Mouse (Mus musculus) gastrocnemius, adult 2 months (tissue): ENCODE measurements at regions not wholly inside any gene's neighbourhood (a gene's known extent, or its start where the extent isn't known, plus 50 kb on each side); places are given as distances from the start of the nearest gene placed in this dataset.
A peak's percentile ranks its signal among the peaks of the same experiment; 100 is the strongest.

Source experiments
- DNase-seq: peaks from one replicate; pipeline ENCODE4 v3.0.0; 2022
- H3K27ac ChIP-seq: fragments of 200-600 bp; 2 replicates; pipeline ENCODE4 v1.8.1; 2022; ENCODE audit warnings: mild to moderate bottlenecking
- H3K4me3 ChIP-seq: fragments of 200-600 bp; 2 replicates; pipeline ENCODE4 v1.8.1; 2022; ENCODE audit warnings: mild to moderate bottlenecking, moderate library complexity
- CTCF ChIP-seq: fragments of 200-600 bp; IDR thresholded peaks from 2 replicates; pipeline ENCODE4 v1.8.1; 2022; ENCODE audit warnings: antibody characterized with exemption, mild to moderate bottlenecking, moderate library complexity
- intact Hi-C: fragments of 180-260 bp; cut with DNase I; formaldehyde crosslinking; loops from one replicate; pipeline ENCODE4 v1.15.1; 2025

GRCm38 (mm10) chr7:113108442-113109000 lies 98.7 kb upstream of the Arntl start:
- TF ChIP-seq CTCF, result no peak
- intact Hi-C loops, result no loop called here
- Histone ChIP-seq H3K27ac (no peak overlapping the region), H3K4me3 (no peak overlapping the region)
- DNase-seq, result no peak

DNA sequence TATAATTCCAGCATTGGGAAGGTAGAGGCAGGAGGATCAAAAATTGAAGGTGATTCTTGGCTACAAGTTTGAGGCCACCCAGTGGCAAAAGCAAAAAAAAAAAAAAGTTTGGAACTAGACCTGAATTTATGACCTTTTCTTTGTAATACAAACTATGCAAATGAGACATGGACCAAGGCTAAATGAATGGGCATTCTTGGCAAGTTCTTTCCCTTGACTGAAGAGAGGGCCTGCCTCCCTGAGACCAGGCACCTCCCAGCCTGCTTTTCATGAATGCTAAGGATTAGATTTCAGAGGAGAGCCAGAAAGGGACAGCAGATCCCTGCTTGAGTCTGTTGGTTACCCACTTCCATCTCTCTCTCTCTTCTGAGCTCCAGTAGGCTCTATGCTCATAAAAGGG lies 97.8 kb upstream of the Arntl start:
- no peak for TF ChIP-seq CTCF
- intact Hi-C loops, result no loop called here
- Histone ChIP-seq H3K27ac (no peak overlapping the region), H3K4me3 (no peak overlapping the region)
- no peak for DNase-seq

GRCm38 (mm10) chr7:113110867-113111508 lies 96.3 kb upstream of the Arntl start:
- DNase-seq, result no peak
- Histone ChIP-seq H3K27ac (no peak overlapping the region), H3K4me3 (no peak overlapping the region)
- intact Hi-C loops, result no loop called here
- no peak for TF ChIP-seq CTCF

- intact Hi-C loops, result no loop called here
- no peak for DNase-seq
- Histone ChIP-seq H3K4me3 (no peak overlapping the region), H3K27ac (no peak overlapping the region)
- no peak for TF ChIP-seq CTCF
Observed at GRCm38 (mm10) chr7:113113266-113113893, 93.9 kb upstream of the Arntl start.

DNA sequence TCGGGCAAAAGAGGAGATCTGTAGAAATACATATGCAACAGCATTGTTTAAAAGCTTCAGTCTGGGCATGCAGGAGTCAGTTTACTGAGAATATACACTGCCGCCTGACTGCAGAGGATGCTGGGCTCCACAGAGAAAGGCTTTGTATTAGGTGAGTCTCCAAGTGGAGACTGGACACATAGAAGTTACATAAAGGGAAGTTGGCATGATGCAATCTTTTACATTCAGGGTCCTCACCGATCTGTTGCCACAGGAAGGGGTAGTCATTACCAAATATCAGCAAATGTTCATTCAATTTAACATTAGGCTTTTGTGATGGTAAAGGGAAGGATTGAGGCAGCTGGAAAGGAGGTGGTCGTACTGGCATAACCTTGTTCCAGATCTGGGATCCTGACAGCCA lies 89.7 kb upstream of the Arntl start:
- intact Hi-C loops, result no loop called here
- DNase-seq, result no peak
- H3K4me3 ChIP-seq, result no peak overlapping the region
- TF ChIP-seq CTCF, result no peak
- no peak overlapping the region for H3K27ac ChIP-seq

DNA sequence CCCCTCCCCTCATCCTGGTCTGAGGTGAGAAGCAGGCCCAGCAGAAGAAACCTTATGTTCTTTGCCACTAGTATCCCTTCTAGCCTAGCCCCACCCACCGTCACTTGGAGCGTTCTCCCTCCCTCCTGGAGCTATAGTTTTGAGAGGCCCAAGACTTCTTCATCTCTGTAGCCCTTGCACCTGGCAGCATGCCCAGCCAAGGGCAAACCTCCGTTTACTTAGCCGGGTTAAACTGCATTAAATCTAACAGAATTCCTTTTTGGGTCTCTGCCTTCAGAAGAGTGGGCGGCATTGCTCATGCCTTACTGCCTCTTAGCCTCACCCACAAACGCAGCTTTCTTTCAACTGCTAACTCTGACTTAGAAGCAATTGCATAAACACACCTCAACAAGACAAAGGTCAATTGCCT lies 85.3 kb upstream of the Arntl start:
- H3K27ac ChIP-seq, result no peak overlapping the region
- no peak for TF ChIP-seq CTCF
- DNase-seq, result no peak
- no peak overlapping the region for H3K4me3 ChIP-seq
- intact Hi-C loops, result no loop called here

DNA sequence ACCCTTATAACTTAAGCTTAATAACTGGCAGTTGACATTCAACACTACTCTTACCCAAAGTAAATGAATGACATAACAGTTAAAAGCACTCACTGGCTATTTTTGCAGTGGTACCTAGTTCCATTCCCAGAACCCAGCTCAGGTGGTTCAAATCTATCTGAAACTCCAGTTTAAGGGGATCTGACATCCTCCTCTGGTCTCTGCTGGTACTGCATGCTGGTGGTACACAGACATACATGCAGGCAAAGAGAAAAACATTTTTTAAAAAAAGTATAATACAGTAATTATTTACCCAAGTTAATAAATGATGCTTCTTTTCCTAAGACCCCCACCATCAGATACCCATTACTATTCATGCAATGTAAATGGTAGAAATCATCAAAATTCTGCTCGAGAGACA lies 81.3 kb upstream of the Arntl start:
- Histone ChIP-seq H3K4me3 (no peak overlapping the region), H3K27ac (no peak overlapping the region)
- intact Hi-C loops, result no loop called here
- peak; percentile 37; the same call in 1 of the 2 replicates for TF ChIP-seq CTCF
- DNase-seq, result no peak

GRCm38 (mm10) chr7:113130552-113130951 lies 76.7 kb upstream of the Arntl start:
- DNase-seq, result no peak
- no peak for TF ChIP-seq CTCF
- Histone ChIP-seq H3K4me3 (no peak overlapping the region), H3K27ac (no peak overlapping the region)
- intact Hi-C loops, result loop anchor here (5.0 kb wide), 2 partner anchors 658 to 728 kb away; no protein-coding TSS in a partner anchor

DNA sequence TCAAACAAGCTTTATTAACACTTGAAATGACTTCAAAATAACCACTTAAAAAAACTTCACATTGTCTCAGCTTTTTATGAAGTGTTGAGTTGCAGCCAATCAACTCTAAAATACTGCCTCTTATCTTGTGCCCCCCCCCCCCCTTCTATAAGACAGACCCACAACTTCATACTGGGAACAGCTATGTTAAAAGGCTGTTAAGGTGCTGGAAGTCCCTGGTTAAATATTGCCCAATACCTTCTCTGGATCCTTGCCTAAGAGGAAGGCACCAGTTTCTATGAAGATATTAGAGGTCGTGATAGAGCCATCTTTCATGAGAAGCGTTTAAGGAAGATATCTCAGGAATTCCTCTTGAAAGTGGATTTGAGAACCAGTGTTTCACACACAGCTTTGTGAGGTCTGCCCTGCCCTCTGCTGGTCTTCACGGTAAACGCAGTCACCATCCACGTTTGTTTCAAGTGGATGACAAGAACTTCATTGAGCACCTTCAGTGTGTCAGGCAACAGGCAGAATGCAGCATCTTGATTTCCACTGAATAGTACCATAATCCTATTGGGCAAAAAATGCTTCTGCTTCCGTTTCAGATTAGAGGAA lies 75.2 kb upstream of the Arntl start:
- no peak overlapping the region for H3K4me3 ChIP-seq
- peak; percentile 93 for TF ChIP-seq CTCF
- DNase-seq, result peak; percentile 72
- intact Hi-C loops, result loop anchor here (1.0 to 5.0 kb wide), 4 partner anchors 212 to 755 kb away; no protein-coding TSS in a partner anchor
- H3K27ac ChIP-seq, result no peak overlapping the region

GRCm38 (mm10) chr7:113133891-113134290 lies 73.4 kb upstream of the Arntl start:
- DNase-seq, result no peak
- H3K27ac ChIP-seq, result no peak overlapping the region
- no peak for TF ChIP-seq CTCF
- intact Hi-C loops, result loop anchor here (2.0 to 5.0 kb wide), 3 partner anchors 662 to 757 kb away; no protein-coding TSS in a partner anchor
- H3K4me3 ChIP-seq, result no peak overlapping the region

- intact Hi-C loops, result loop anchor here (5.0 kb wide), 1 partner anchor 112 kb away; no protein-coding TSS in a partner anchor
- peak overlapping the region; percentile 62 for H3K27ac ChIP-seq
- no peak for DNase-seq
- H3K4me3 ChIP-seq, result no peak overlapping the region
- TF ChIP-seq CTCF, result no peak
Observed at GRCm38 (mm10) chr7:113140011-113140438, 67.2 kb upstream of the Arntl start.

DNA sequence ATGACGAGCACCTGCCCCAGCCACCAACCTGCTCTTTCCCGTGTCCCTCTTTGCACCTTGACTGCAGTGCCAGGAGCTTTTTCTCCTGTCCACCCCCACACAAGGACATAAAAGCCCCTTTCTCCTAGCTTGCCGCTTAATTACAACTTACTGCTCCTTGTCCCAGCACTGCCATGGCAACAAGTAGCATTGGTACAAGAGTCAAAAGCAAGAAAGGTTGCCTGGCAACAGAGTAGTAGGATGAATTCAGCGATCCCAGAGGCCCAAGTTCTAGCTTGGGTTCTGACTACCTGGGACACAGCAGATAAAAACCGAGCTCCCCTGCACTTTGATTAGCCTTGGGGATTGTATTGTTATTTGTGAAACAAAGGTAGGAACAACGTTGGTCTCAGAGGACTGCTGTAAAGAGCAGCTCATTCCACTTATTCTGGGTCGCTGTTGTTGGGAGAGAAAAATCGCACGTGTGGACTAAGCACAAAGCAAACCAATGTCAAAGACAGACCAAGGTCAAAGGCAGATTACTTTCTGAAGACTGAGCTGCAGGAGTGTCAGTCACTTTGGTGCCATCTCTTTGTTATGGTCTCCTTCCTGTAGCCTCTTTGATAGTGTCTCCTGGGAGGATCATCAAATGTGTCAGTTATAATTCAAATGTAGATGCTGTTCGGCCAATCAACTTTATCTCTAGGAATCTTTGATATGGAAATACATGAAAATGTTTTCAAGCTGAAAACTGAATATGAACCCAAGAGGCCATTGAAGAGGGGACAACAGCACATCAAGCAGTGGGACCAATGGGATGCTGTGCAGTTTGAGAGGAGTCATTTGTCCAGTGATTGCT lies 65.2 kb upstream of the Arntl start:
- DNase-seq, result no peak
- no peak overlapping the region for H3K4me3 ChIP-seq
- no peak overlapping the region for H3K27ac ChIP-seq
- TF ChIP-seq CTCF, result no peak
- intact Hi-C loops, result loop anchor here (2.0 to 5.0 kb wide), 2 partner anchors 110 to 171 kb away; no protein-coding TSS in a partner anchor
